Mouse (Mus musculus) lung, postnatal 0 days (tissue): ENCODE data around the gene Gm10309.
A peak's percentile ranks its signal among the peaks of the same experiment; 100 is the strongest.

Experiments
- CTCF ChIP-seq: IDR thresholded peaks from 2 replicates; pipeline ENCODE4 v1.5.1; 2016; ENCODE audit warnings: antibody characterized with exemption, mild to moderate bottlenecking
- EP300 ChIP-seq: IDR thresholded peaks from 2 replicates; pipeline ENCODE4 v1.6.1; 2016; ENCODE audit warnings: antibody characterized with exemption, mild to moderate bottlenecking, control low read depth

DNA sequence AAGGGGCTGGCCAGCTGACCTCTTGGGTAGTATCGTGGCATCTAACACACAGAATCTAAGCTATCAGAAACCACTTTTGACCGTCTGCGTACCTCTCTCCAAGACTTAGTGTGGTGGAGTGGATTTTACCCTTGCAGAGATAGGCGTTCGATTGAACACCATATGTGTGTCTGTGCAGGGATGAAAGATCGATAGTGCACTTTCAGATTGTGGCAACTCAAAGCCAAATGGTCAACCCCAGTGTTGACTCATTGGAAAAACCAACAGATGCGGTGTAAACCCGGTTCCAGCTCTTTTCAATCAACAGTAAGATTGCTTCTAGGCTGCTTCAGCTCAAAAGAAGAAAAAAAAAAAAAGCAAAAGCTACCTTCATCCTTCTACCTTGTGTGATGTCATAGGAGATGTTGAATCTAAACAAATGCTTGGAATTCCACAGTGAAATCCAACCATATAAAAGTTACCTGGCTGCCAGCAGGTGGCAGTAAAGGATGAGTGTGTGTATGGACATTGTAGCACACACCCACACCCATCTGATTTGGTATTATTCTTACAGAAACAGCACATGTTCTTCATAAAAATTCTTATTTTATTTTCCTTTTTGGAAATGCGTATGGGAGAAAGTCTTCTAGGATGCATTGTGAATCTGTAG is 8.8 kb downstream of the Gm10309 start:
- TF ChIP-seq CTCF = peak; percentile 86
- TF ChIP-seq EP300 = peak; percentile 39; the same call in 1 of the 2 replicates
